9 mouse cellular contexts compared by ENCODE assay signal in the genomic region with DNA sequence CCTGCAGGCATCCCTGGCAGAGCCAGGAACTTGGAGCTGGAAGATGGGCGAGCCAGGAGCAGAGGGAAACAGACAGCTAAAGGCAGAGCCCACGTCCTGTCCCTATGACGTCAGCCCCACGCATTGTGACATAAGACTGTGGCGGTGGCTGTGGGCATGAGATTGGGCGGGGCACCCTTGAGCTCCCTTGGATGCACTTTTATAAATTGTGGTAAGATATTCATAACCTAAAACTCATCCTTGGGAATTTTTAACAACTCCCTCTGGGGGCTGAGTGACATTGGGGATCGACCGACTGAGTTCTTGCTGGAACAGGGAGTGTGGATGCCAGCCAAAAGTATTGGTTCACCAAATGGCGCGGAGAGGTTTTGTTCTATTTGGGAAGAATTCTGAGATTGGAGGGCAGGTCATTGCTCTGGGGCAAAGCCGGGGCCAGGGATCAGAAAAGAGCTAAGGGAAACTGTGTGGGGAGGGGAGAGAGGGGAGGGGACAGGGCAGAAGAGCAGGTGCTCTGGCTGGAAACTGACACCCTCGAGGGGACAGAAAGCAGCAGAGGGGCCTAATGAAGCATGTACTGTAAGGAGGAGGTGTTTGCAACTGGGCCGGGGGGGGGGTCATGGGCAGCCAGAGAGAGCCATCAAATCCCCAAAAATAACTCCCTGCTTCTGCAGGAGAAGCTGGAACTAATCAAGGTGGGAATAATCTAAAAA. TPM values are rescaled to one million over a fixed set of nuclear protein-coding genes. Genes with fewer than 3 reads are reported as not detected.
DNase-seq lines count a peak whose midpoint lies in the region; ATAC-seq lines count a peak whose summit lies in the region.
"Had no signal": no experiment of that assay in that cellular context is flagged by ENCODE, and none has a peak within 500 bp of the region (broad histone marks: within the 10 kb centered on the region; RNA-seq: fewer than 3 reads in every experiment).

No protein-coding gene starts in this region.

- H3K9ac ChIP-seq in kidney, embryonic 16.5 days (replicated peaks; ENCODE audit: low read length): no peak overlapping the region
- H3K9ac ChIP-seq in liver, embryonic 11.5 days (ENCODE audit: low read depth, low read length): no peak overlapping the region

- H3K27ac ChIP-seq in kidney, embryonic 16.5 days (ENCODE audit: low read length): no peak overlapping the region
- no peak overlapping the region for H3K27ac ChIP-seq in liver, embryonic 11.5 days (ENCODE audit: low read depth, low read length)

- H3K4me2 ChIP-seq in kidney, embryonic 16.5 days (replicated peaks; ENCODE audit: low read depth, low read length): no peak overlapping the region
- H3K4me2 ChIP-seq in liver, embryonic 11.5 days: no peak overlapping the region

- no peak for DNase-seq in kidney, adult 11 months
- DNase-seq in cerebellum, adult 11-12 months: peak; percentile 71
- peak; percentile 67 to 70 for DNase-seq in cerebellum, postnatal 14 days
- DNase-seq in liver, embryonic 11.5 days (ENCODE audit: low spot score): no peak
- no peak for DNase-seq in spleen, postnatal 10 days (ENCODE audit: low spot score in 2 of 2)
- DNase-seq: lung, adult 2 months; midbrain, embryonic 14.5 days had no signal

- WGBS in kidney, embryonic 16.5 days: 28% methylated on average over 13 of the region's 13 CpGs
- 39% methylated on average over 13 of the region's 13 CpGs for WGBS in liver, embryonic 11.5 days

- no peak overlapping the region for H3K4me3 ChIP-seq in kidney, embryonic 16.5 days (ENCODE audit: low read length)
- no peak overlapping the region for H3K4me3 ChIP-seq in liver, embryonic 11.5 days (ENCODE audit: low read depth, low read length)

- H3K27me3 ChIP-seq in kidney, embryonic 16.5 days (ENCODE audit: insufficient read depth, low read length): no peaks in the 10 kb centered on the region
- peaks cover 19% of the 10 kb centered on the region for H3K27me3 ChIP-seq in liver, embryonic 11.5 days (replicated peaks; ENCODE audit: control insufficient read depth, insufficient read depth, low read length)

- H3K36me3 ChIP-seq in kidney, embryonic 16.5 days (ENCODE audit: insufficient read depth, low read length): no peaks in the 10 kb centered on the region
- H3K36me3 ChIP-seq in liver, embryonic 11.5 days (ENCODE audit: control insufficient read depth, insufficient read depth, low read length): no peaks in the 10 kb centered on the region; the same call in 1 of the 2 replicates

- 0 out of 2 replicates have a peak, but pooled peaks cover 9% of the 10 kb centered on the region for H3K9me3 ChIP-seq in kidney, embryonic 16.5 days (ENCODE audit: low read length)
- H3K9me3 ChIP-seq in liver, embryonic 11.5 days (ENCODE audit: control insufficient read depth, low read length): 0 out of 2 replicates have a peak, but pooled peaks cover 2% of the 10 kb centered on the region

- ATAC-seq in kidney, embryonic 16.5 days (ENCODE audit: low FRiP score, low TSS enrichment): peak; percentile 61; the same call in 1 of the 2 replicates
- ATAC-seq in megakaryocyte progenitor cell, adult 5-6 weeks (replicated peaks; ENCODE audit: poor library complexity): peak; percentile 46; the same call in 1 of the 2 replicates
- no peak for ATAC-seq in liver, embryonic 11.5 days (replicated peaks; ENCODE audit: low FRiP score)

- peaks cover 6% of the 10 kb centered on the region; the same call in 1 of the 2 replicates for H3K4me1 ChIP-seq in kidney, embryonic 16.5 days (ENCODE audit: insufficient read depth, low read length)
- no peaks in the 10 kb centered on the region for H3K4me1 ChIP-seq in liver, embryonic 11.5 days (replicated peaks; ENCODE audit: control insufficient read depth, insufficient read depth, low read length)

RNA-seq across cellular contexts. Expression of a gene that starts 14.6 kb away (rescaled TPM):
- polyA plus RNA-seq in kidney, embryonic 16.5 days (2015; fragmentation: Nextera tagmentation; extraction: Ambion mirVana): 129 and 135 TPM in 2 replicates
- total RNA-seq in megakaryocyte progenitor cell, adult 5-6 weeks (2015): 67.7 and 81.9 TPM in 2 replicates
- 76.4 and 82.8 TPM in 2 replicates for total RNA-seq in megakaryocyte progenitor cell, adult 5-6 weeks (2017)
- 171 and 181 TPM in 2 replicates for polyA plus RNA-seq in liver, embryonic 11.5 days (2014; fragmentation: Nextera tagmentation; extraction: Ambion mirVana)

RNA-seq across cellular contexts. Expression of a gene that starts 26.9 kb away (rescaled TPM):
- polyA plus RNA-seq in kidney, embryonic 16.5 days (2015; fragmentation: Nextera tagmentation; extraction: Ambion mirVana): 1.3 TPM in 2 replicates
- not detected in 2 replicates for total RNA-seq in megakaryocyte progenitor cell, adult 5-6 weeks (2015)
- not detected in 2 replicates for total RNA-seq in megakaryocyte progenitor cell, adult 5-6 weeks (2017)
- polyA plus RNA-seq in liver, embryonic 11.5 days (2014; fragmentation: Nextera tagmentation; extraction: Ambion mirVana): 0.89 and 1.4 TPM in 2 replicates

RNA-seq across cellular contexts. Expression of a gene that starts 51.6 kb away (rescaled TPM):
- 122 and 134 TPM in 2 replicates for polyA plus RNA-seq in kidney, embryonic 16.5 days (2015; fragmentation: Nextera tagmentation; extraction: Ambion mirVana)
- total RNA-seq in megakaryocyte progenitor cell, adult 5-6 weeks (2015): 45.3 and 56.3 TPM in 2 replicates
- 45.1 and 58.7 TPM in 2 replicates for total RNA-seq in megakaryocyte progenitor cell, adult 5-6 weeks (2017)
- 72.2 and 76.8 TPM in 2 replicates for polyA plus RNA-seq in liver, embryonic 11.5 days (2014; fragmentation: Nextera tagmentation; extraction: Ambion mirVana)

RNA-seq across cellular contexts. Expression of a gene that starts 58.4 kb away (rescaled TPM):
- polyA plus RNA-seq in kidney, embryonic 16.5 days (2015; fragmentation: Nextera tagmentation; extraction: Ambion mirVana): 54.3 and 55.8 TPM in 2 replicates
- 17.0 and 20.4 TPM in 2 replicates for total RNA-seq in megakaryocyte progenitor cell, adult 5-6 weeks (2015)
- 39.8 and 46.3 TPM in 2 replicates for total RNA-seq in megakaryocyte progenitor cell, adult 5-6 weeks (2017)
- 62.7 and 67.9 TPM in 2 replicates for polyA plus RNA-seq in liver, embryonic 11.5 days (2014; fragmentation: Nextera tagmentation; extraction: Ambion mirVana)

Comparison
In these comparisons a context has a peak if more than half of its experiments do, and no peak if none do; other contexts are left out.
1. DNase-seq: peak in cerebellum, adult 11-12 months (single experiment) and cerebellum, postnatal 14 days (2 of 2); none in kidney, adult 11 months (single experiment), liver, embryonic 11.5 days (single experiment) and spleen, postnatal 10 days (0 of 2).